Comparison of ENCODE assay signal across 16 mouse cellular contexts in genomic region chr12:111747421-111747820, GRCm38 (mm10).
"Had no signal": no experiment of that assay in that cellular context is flagged by ENCODE, and none has a peak within 500 bp of the region (broad histone marks: within the 10 kb centered on the region; RNA-seq: fewer than 3 reads in every experiment).

No protein-coding gene starts in this region.

- H3K9me3 ChIP-seq: neural tube, embryonic 13.5 days; neural tube, embryonic 15.5 days; stomach, embryonic 15.5 days had no signal

- H3K4me3 ChIP-seq: neural tube, embryonic 13.5 days; neural tube, embryonic 15.5 days; stomach, embryonic 15.5 days had no signal

- DNase-seq: retina, postnatal 1 day; right cerebral cortex, adult 18-20 months; right cerebral cortex, postnatal 14 days; right cerebral cortex, postnatal 25 days; right cerebral cortex, postnatal 4 days; spleen, adult 18-20 months; thymus, adult 18-20 months; thymus, adult 2 months; thymus, postnatal 14 days; thymus, postnatal 25 days; thymus, postnatal 36 days; thymus, postnatal 4 days had no signal

- H3K27me3 ChIP-seq: neural tube, embryonic 13.5 days; neural tube, embryonic 15.5 days; stomach, embryonic 15.5 days had no signal

- H3K36me3 ChIP-seq: neural tube, embryonic 13.5 days; neural tube, embryonic 15.5 days; stomach, embryonic 15.5 days had no signal

- H3K9ac ChIP-seq: neural tube, embryonic 13.5 days; neural tube, embryonic 15.5 days; stomach, embryonic 15.5 days had no signal

- H3K4me2 ChIP-seq: neural tube, embryonic 13.5 days; neural tube, embryonic 15.5 days; stomach, embryonic 15.5 days had no signal

- H3K27ac ChIP-seq: neural tube, embryonic 13.5 days; neural tube, embryonic 15.5 days; stomach, embryonic 15.5 days; stomach, postnatal 0 days had no signal
